Mouse (Mus musculus) MN1 (cell line): ENCODE data around the gene Slc47a2.

Experiments
- DNase-seq: peaks from one replicate; pipeline ENCODE4 v3.0.0-alpha.2; 2016; ENCODE audit warnings: low spot score

Slc47a2 gene

DNA sequence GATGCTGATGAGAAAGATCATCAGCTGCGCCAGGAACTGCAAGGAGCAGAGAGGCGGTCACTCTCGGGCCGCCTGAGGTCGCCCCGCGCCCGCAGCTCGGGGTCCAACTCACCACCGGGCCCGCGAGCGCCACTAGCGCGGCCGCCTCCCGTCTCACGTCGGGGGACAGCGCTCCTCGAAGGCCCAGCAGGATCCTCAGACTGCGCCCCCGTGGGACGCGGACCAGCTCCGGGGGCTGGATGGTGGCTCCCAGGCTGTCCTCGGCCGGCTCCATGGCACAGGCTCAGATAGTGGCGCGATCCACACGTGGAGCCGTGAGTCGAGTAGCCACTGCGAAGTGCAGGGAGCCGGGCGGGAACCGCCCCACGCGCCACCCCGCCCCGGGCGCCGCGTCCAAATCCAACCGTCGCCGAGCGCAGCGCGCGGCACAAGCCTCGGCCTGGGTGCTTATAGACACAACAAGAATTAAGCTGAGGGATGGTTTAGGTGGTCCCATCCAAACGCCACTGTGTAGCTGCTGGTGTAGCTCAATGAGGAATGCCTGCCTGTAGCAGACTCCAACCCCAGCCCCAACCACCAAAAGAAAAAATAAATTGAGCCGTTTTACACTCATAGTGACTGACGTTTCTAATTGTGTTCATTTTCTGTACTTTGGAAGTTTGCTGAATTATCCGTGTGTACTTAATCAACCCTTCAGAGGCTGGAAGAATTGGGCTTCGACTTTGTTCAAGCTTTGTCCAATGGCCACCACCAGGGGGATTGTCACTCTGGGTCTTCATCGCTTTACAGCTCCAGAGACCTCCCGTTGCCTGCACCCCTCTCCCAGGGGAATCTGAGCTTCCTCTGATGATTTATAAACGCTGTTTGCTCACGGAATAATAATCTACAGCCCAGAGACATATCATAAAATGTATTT, at the start of gene Slc47a2:
Slc47a2 (minus strand) TSS at position 356 of the 916 bp plus-strand sequence.
- no peak for DNase-seq

DNA sequence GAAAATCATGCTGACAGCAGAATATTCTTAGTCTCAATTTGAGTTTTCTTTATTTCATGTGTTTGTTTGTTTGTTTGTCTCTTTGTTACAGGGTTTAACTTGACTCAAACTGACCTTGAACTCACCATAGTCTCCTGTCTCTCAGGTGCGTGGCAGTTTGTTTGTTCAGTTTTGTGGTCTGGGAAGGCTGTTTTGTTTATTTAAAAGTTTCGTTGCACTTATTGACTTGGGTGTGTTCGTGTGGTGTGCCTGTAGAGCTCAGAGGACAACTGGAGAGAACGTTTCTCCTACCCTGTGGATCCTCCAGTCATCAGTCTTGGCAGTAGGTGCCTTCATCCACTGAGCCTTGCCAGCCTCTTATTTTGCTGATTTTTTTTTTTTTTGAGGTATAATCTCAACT, 46.3 kb upstream of the Slc47a2 start:
- DNase-seq = no peak

DNA sequence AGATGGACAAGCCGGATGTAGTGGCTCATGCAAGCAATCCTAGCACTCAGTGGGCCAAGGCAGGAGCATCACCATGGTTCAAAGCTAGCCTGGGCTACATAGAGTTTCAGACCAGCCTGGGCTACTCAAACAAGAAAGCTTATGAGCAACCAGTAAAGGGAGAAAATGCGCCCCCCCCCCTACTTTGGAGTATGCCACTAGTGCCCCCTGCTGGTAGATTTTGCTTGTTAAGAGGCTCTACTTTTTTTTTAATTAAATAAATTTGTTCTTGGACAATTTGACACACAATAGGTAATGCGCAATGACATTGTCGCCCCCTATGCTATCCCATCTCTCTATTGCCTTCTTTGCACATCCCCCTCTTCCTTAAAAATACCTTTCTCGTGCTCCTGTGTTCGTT, 45.4 kb upstream of the Slc47a2 start:
- DNase-seq = peak; percentile 44

DNA sequence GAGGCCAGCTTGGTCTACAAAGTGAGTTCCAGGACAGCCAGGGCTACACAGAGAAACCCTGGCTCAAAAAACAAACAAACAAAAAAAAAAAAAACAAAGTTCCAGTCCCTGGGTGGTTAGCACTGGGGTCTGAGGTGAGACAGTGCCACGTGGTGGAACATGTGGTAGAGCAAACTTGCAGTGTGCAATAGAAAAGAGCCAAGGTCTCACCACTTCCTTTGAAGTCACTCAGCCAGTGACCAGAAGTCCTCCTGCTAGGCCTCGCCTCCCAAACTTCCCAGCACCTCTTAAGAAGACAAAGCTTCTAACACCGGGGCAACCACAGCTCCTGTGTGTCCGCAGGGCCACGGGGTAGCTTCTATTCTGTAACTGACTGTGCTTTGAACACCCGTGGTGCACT, 44.6 kb upstream of the Slc47a2 start:
- no peak for DNase-seq

DNA sequence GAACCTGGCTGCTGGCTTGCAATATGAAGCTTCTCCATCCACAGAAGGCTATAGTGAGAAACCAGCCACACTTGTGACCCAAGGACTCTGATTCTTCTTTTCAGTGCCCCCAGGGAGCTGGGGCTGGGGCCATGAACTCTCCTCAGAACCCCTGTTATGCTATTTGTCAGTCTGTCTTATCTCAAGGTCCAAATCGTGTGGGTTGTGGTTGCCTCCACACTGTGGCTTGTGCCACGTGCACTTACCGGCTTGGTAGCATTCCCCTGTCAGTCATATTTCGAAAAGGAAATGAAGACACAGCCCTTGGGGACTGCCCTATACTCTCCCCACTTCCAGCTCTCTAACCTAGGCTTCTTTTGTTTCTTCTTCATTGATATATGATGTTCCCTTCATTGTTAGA, 43.1 kb upstream of the Slc47a2 start:
- DNase-seq = no peak

DNA sequence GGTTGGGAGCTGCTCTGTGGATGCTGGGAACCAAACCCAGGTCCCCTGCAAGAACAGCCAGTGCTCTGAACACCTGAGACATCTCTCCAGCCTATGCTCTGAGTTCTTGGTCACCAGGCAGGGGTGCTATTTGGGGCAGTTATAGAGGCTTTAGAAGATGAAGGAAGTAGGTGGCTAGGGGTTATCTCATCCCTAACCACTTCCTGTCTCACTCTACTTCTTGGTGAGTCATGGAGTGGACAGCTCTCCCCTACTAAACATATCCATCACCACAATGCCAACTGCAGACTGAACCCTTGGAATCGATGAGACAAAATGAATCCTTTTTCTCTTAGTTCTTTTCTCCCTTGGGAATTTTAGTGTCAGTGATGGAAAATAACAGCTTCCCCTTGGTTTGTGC, 38.6 kb upstream of the Slc47a2 start:
- no peak for DNase-seq

DNA sequence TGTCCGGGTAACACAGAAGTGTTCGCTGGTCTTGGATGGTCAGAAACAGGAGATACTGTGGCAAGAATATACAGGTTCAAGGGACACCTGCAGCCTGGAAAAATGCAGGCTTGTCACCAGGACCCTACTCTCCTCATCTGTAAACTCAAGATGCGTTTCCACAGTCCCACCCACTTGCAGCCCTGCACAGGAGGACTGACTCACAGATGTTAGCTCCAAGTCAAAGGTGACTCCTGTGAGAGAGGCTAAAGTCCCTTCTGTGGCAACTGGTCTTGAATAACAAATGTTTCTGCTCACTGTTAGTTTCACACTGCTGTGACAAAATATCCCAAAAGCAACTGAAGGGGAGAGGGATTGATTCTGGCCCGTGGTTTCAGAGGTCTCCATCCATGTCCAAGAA, 36.0 kb upstream of the Slc47a2 start:
- DNase-seq = no peak

DNA sequence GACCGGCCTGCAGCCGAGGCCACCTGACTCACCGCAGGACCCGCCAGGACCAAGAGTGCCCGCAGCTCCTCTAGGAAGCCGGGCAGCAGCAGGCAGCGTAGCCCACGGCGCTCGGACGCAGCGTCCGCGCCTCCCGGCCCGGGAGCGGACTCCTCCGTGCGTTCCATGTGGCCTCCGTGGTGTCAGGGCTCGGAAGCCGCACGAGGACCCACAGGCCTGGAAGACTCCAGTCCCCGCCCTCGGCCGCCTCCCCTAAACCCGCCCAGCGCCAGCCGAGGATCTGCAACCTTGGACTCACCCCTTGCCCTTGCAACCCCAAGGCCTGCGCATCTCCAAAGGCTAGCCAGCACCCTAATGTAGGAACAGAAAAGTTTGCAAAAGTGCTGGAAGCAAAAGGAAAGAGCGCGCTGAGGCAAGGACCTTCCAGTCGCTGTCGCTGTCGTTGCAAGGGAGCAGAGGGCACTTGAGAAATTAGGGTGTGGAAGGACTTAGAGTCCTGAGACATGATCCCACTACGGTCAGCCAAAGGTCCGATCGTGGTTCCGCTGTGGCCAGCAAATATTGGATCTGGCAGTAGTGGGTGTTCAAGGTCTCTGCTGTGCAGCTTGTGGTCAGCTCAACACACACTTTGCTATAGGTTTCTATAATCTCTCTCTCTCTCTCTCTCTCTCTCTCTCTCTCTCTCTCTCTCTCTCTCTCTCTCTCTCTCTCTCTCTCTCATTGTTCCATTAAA, 35.4 kb upstream of the Slc47a2 start, which contains the start of gene Slc47a1:
Slc47a1 (minus strand) TSS at position 465 of the 733 bp plus-strand sequence.
- DNase-seq = no peak

DNA sequence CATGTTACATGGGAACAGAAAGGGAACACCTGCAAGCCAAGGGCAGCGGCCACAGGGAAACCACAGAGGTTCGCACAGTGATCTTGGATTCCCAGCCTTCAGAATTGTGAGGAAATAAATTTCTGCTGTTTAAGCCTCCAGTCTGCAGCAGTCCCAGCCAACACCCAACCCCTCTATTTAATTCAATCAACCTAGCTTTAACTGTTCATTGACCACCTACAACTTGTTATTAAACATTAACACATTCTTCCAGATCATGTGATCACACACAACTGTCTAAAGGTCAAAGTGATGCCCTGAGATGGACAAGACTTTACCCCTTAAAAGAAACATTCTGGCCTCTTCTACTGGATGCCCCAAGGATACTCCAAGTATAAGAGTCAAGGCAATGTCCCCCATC, 26.0 kb upstream of the Slc47a2 start:
- no peak for DNase-seq

DNA sequence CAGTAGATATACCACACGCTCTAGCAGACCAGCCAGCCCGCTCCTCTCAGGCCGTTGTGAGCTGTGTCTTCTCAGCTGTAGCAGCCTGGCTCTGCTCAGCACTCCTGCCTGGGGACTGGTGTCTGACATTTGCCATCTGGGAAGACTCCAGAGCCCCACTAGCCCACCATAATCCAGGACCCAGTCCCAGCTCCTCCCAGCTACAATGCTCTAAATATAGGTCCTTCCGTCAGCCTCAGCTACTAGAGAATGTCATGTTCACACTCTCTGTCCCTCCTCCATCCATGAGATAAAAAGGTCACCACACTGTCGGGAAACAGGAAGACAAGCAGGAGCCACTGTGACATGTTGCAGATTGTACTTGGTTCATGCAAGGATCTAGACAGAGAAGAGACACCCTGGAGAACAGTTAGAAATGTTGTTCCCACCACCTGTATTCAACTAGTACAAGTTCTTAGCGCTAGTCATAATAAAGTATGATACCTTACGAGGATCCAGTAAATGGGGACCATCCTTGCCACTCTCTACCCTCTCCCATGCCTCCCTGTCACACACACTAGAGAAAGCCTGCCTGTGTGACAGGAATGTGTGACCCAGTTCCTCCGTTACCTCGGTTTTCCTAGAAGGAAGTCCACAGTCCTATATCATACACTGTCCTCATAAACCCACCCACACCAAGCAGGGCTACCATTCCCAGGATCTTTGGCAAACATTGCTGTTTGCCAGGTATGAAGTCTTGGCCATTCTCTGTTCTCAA, 24.0 kb upstream of the Slc47a2 start:
- no peak for DNase-seq

DNA sequence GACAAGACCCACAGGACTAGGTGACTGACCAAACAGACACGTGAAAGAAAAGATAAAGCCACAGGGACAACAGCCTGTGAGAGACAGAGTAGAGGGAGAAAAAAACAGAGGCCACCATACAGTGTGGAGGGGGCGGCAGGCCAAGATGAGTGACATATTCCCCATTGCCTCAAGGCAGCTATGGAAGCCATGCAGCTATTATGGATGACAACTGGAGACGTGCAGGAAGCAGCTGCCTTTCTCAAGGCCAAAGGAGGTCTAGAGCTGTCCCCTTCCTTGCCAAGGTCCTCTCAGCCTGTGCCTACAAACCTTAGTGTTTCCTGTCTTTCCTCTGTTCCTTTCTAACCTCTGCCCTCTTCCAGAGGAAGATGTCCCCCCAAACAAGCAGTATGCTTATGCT, 23.3 kb upstream of the Slc47a2 start:
- no peak for DNase-seq

DNA sequence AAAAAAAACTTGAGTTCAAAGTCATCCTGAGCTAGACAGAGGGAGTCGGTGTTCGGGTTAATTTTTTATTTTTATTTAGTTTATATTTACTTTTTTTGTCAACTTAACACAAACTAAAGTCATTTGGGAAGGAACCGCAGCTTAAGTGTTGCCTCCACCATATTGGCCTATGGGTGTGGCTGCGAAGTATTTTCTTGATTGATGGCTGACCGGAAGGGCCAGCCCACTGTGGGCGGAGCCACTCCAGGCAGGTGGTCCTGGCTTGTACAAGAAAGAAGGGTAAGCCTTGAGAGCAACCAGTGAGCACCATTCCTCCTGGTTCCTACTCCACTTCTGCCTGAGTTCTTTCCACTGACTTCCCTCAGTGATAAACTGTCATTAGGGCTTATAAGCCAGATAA, 21.4 kb upstream of the Slc47a2 start:
- no peak for DNase-seq

DNA sequence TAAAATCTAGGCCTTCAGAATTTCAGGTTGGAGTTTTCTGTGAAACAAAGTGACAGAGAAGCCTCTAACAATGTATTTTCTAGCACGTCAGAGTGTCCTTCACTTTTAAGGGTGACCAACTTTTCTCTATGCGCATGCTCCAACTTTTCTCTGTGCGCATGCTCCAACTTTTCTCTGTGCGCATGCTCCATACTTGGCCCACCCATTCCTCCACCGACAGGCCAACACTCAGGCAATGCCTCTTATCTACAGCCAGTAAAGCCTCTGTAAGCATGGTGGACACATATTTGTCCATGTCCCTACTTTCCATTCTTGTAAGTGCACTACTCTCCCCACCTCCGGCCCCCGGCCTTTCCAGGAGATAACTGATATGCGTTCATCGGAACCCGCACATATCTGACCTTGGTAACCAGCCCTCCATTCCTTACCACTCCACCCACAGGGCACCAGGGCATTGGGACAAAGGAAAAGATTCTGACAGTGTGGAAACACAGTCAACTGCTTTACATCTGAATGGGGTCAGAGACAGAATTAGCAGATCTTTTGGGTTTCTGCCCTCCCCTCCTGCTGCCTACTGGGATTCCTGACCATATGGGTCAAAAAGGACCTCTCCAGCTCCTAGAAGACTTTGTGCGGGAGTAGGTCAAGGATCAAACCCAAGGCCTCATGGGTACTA, 19.0 kb upstream of the Slc47a2 start:
- DNase-seq = no peak

DNA sequence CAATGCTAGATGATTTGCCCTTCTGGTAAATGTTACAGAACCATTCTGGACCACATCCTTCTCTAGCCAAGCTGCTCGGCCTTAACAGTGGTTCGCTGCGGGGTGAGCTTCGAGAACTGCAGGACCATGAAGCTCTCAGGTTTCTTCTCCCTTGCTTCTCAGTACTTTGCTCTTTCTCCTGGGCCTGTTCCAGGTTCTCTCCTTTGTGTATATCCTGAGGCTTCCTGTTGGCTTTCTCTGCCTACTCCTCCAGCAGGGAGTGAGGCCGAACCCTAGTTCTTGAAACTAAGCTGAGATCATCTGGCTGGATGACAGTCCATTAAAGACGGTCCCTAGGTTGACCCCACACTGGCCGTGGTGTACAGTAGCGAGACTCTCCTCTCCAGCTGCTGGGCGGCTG, 13.9 kb upstream of the Slc47a2 start:
- no peak for DNase-seq

DNA sequence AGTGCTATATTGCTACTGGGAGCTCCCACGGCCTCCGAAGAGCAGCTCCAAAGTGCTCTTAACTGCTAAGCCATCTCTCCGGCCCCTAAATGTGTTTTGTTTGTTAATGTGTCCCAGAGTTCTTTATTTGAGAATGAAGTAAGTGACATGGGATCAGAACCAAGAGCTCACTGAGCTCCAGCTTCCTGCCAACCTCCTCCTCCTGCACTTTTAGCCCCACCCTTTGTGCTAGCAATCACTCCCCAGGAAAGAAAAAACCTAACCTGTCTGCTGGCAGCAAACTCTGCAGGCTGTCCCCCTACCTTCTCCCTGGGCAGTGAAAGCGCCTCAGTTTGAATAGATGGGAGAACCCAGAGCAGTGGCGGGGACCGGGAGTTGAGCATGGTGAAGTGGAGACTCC, 13.5 kb upstream of the Slc47a2 start:
- DNase-seq = no peak

DNA sequence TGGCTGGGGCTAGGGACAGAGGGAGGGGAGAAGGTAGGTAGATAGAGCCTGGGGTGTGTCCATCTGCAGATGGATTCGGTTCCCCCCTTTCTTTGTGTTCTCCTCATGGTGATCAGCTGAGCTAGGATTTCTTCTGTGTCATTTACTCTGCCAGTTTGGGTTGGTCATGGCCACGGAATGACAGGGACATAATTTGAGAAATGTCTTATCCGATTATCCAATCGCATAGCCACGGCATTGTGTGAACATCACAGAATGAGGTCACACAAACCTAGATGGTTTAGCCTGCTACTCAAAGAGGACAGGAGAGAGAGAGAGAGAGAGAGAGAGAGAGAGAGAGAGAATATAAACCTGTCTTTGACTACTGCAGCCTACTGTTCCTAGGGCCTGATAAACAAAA, 12.7 kb upstream of the Slc47a2 start:
- DNase-seq = no peak

DNA sequence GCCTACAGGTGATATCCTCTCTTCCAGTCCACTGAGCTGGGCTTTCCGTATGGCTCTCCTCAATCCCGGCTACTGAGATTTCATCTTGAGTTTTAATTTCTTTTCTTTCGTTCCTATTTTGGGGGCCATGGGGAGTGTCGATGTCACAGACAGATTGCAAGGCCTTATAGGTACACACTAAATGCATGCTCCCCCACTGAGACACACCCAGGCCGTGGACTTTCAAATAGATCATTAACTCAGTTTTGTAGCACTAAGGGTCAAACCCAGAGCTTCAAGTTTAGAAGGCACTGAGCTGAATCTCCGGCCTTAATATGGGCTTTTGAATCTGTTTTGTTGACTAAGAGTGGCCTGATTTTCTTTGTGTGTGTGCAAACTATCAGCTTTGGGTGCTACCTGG, 11.7 kb upstream of the Slc47a2 start:
- DNase-seq = no peak

DNA sequence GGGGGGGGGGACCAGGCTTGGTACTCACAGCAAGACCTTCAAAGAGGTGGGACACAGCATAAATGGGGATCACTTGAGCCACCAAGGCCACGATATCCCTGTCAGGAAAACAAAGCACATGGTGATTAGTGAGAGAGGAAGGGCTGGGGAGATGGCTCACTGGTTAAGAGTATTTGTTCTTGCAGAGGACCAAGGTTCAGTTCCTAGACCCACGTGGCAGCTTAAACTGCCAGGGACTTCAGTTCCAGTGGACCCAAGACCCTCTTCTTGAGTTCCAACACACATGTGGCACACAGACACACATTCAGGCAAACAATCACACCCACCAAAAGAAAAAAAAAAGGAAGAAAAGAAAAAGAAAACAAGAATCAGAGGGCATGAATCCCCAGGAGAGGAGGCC, 10.4 kb upstream of the Slc47a2 start:
- DNase-seq = no peak

DNA sequence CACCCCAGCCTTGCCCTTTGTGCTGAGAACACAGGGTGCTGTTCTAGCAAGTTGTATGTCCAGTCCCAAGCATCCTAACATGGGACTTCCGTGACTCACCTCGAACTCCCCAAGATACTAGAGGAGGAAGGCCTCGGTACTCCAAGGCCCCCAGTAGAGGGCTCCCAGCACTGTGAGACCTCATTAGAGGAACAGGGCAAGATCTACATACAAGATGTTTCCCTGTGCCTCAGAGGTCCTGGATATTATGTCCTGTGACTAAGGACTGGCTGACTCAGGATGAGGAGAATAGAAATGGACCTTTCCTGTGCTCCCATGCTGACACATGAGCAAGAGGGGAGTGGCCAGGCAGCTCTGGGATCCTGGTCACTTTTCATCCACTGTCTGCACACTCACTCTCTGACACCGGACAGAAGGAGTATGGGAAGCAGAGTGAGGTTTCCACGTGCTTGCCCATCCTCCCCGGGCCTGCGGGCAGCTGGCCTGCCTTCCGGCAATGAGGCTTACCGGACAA, 9.5 kb upstream of the Slc47a2 start:
- DNase-seq = peak; percentile 70

DNA sequence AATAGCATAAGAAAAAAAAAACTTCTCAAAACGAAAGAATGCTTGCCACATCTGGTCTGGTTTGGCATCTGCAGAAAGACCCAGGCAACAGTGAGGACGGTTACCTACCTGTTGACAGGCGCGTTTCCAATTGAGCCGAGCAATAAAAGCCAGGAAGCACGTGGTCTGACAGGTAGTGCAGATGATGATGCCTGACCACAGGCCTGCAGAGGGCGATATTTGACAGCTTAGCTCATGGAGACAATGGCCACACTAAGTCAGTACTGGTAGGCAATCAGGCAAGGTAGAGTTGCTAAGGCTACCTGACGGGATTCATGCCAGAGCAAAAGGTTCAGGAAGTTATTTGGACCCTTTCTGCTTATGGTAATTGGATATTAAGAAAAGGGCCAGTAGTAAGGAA, 6.7 kb upstream of the Slc47a2 start:
- DNase-seq = peak; percentile 63

DNA sequence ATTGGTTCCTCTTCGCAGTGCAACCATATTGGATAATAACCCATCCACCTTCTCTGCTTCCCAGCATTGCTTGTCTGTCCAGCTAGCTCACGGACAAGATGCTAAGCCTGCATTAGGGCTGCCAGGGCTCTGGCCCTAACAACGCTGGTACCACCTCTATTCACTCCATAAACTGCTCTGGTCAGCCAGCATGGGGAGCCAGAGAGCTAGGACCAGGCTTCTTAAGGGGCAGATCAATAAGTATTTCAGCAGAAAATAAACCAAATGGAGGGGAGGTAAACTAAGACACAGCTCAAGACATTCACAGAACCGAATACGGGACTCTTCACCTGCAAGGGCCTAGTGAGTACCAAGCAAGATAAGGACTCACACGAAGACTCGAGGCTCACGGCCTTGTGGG, 3.5 kb upstream of the Slc47a2 start:
- no peak for DNase-seq

DNA sequence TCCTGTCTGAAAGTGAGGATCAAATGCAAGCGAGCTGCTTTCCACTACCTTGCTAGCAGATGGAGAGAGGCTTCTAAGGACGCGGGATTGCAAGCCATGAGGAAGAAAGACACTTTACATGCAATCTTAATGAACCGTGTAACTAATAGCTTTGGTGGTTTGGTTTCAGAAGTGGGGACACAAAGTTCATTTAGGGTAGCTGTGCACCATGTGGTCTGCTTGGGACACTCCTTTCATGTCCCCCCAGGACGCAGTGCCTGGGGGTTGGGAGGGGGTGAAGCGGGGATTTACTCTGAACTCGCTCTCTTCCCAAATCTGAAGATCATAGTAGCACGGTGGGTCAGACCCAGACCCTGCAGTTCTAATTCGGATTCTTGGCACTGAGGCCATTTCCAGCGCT, 689 bp downstream of the Slc47a2 start:
- DNase-seq = no peak
